Mouse (Mus musculus): Measurements from ENCODE around the gene Cga. TPM values are rescaled to one million over a fixed set of nuclear protein-coding genes. Genes with fewer than 3 reads are reported as not detected.
A peak's percentile ranks its signal among the peaks of the same experiment; 100 is the strongest.
"Not testable (repeated sequence)": the region's sequence is repeated elsewhere in the genome, so short reads cannot be mapped to it uniquely, and the experiment has no call there.

Cga gene
- polyA plus RNA-seq, 1 experiment from 2014 or later, result not detected

DNA sequence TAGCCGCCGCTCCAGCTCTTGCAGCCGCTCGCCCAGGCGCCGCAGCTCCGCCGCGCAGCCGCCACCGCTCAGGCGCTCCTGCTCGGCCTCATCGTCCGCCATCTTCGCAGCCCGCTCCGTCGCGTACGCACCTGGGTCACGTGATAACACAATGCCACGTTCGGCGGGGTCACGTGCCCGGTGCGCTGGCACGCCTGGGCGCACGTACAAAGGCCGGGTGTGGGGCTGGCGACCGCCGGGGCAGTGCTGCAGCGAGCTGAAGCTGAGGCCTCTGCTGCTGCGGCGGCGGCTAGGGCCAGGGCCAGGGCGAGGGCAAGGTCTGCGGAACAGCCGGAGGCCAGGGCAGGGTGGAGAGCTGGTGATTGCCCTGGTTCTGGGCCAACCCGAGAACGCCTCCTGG is 10.8 kb upstream of the Cga start, which contains the start of gene Zfp292:
Gene Zfp292 (minus strand): TSS at position 143 of the 400 bp plus-strand sequence.
- Histone ChIP-seq H3K79me2 (ENCODE audit: inconsistent target) (peaks cover 52% of the 10 kb centered on the region), H3K36me3 (ENCODE audit: inconsistent target) (no peaks in the 10 kb centered on the region), H3K4me3 (ENCODE audit: inconsistent target) (peak within 1 kb of the TSS; percentile 43), H3K27ac (peak within 1 kb of the TSS; percentile 60)
- under 1% methylated on average over 34 of the region's 44 CpGs for WGBS (ENCODE audit: missing documents)

- 47% methylated on average over 13 of the region's 16 CpGs for WGBS (ENCODE audit: missing documents)
- H3K4me3 ChIP-seq (ENCODE audit: inconsistent target), result peak overlapping the region; percentile 39
- H3K36me3 ChIP-seq (ENCODE audit: inconsistent target), result no peaks in the 10 kb centered on the region
- peaks cover 46% of the 10 kb centered on the region for H3K79me2 ChIP-seq (ENCODE audit: inconsistent target)
- peak overlapping the region; percentile 60 for H3K27ac ChIP-seq
Observed at GRCm38 (mm10) chr4:34883366-34884029, 10.1 kb upstream of the Cga start.

GRCm38 (mm10) chr4:34885631-34886351 is 7.8 kb upstream of the Cga start:
- 74% methylated on average over 8 of the region's 9 CpGs for WGBS (ENCODE audit: missing documents)
- peaks cover 23% of the 10 kb centered on the region for H3K79me2 ChIP-seq (ENCODE audit: inconsistent target)
- peak overlapping the region; percentile 18; the same call in 1 of the 2 replicates for H3K4me3 ChIP-seq (ENCODE audit: inconsistent target)
- H3K27ac ChIP-seq, result peak overlapping the region; percentile 28
- H3K36me3 ChIP-seq (ENCODE audit: inconsistent target), result no peaks in the 10 kb centered on the region

GRCm38 (mm10) chr4:34886490-34887111 is 7.0 kb upstream of the Cga start:
- peak overlapping the region; percentile 64 for H3K4me3 ChIP-seq (ENCODE audit: inconsistent target)
- no peaks in the 10 kb centered on the region for H3K36me3 ChIP-seq (ENCODE audit: inconsistent target)
- H3K27ac ChIP-seq, result peak overlapping the region; percentile 45
- H3K79me2 ChIP-seq (ENCODE audit: inconsistent target), result peaks cover 15% of the 10 kb centered on the region
- under 1% methylated on average over 39 of the region's 48 CpGs for WGBS (ENCODE audit: missing documents)

DNA sequence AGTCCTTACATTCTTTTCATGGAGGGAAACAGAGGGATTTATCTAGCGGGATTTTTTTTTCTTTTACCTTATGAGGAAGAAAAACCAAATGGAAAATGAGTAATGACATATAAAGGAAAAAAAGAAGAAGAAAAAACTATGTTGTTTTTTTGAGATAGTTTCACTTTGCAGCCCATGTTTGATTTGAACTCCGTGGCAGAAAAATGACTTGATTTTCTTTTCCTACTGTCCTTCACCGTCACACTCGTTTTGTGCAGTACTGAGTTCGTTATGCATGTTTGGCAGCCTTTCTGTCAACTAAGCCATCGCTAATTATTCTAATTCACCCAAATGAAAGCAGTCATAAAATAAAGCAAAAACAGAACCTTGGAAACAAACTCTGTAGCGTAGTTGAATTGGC is 6.3 kb upstream of the Cga start:
- peaks cover 8% of the 10 kb centered on the region; the same call in 1 of the 2 replicates for H3K79me2 ChIP-seq (ENCODE audit: inconsistent target)
- H3K27ac ChIP-seq, result peak overlapping the region; percentile 45
- peak overlapping the region; percentile 64 for H3K4me3 ChIP-seq (ENCODE audit: inconsistent target)
- 8% methylated on average over 7 of the region's 7 CpGs for WGBS (ENCODE audit: missing documents)
- H3K36me3 ChIP-seq (ENCODE audit: inconsistent target), result no peaks in the 10 kb centered on the region

DNA sequence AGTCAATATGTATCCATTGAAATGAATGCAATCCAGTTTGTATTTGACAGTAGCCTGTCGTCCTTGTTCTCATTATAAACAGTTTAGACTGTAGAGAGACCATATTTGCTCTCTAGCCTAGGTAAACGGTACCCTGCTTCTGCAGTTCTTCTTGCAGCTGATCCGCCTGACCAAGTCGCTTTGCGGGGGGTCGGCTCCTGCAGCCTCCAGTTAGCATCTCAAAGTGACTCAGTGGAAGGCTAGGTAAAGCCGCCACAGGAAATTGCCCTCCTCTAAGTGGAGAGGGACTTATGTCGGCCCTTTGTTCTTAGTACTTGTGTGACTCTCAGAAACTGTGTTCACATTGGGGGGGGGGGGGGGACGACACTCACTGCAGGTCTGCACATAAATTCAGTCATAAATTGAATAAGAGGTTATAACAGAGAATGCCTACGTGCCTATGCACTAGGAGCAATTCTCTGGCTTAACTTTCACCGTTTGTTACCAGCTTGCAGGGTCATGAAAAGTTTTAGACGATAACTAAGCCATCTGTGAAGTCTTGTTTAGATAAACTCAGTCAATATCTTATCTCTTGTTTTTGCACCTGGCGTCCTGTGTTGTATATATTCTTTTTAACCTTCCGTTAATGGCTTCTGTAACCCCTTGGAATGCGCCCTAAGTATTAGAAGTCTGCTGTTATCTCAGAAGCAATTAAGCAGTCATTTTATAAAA is 4.3 kb upstream of the Cga start:
- WGBS (ENCODE audit: missing documents), result 75% methylated on average over 15 of the region's 15 CpGs
- H3K79me2 ChIP-seq (ENCODE audit: inconsistent target), result no peaks in the 10 kb centered on the region
- no peak overlapping the region for H3K4me3 ChIP-seq (ENCODE audit: inconsistent target)
- H3K27ac ChIP-seq, result no peak overlapping the region
- H3K36me3 ChIP-seq (ENCODE audit: inconsistent target), result no peaks in the 10 kb centered on the region

DNA sequence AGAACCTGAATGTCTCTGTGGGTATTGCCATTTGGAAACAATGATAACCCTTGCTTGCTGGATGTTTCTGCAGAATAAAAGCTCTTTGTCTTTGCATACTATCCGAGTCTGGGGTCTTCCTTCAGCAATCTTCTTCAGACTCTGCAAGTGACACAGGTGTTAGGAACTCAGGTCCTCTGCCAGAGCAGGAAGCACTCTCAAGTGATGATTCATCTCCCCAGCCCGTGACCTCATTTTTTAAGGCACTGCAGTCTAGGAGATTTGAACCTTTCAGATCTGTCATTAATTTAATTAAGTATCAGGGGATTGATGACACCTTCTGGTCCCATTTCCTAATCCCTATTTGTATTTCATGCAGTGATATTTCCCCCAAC is 3.8 kb upstream of the Cga start:
- Histone ChIP-seq H3K4me3 (ENCODE audit: inconsistent target) (no peak overlapping the region), H3K79me2 (ENCODE audit: inconsistent target) (no peaks in the 10 kb centered on the region), H3K36me3 (ENCODE audit: inconsistent target) (no peaks in the 10 kb centered on the region), H3K27ac (no peak overlapping the region)
- WGBS (ENCODE audit: missing documents), result 88% methylated on average over 2 of the region's 2 CpGs

DNA sequence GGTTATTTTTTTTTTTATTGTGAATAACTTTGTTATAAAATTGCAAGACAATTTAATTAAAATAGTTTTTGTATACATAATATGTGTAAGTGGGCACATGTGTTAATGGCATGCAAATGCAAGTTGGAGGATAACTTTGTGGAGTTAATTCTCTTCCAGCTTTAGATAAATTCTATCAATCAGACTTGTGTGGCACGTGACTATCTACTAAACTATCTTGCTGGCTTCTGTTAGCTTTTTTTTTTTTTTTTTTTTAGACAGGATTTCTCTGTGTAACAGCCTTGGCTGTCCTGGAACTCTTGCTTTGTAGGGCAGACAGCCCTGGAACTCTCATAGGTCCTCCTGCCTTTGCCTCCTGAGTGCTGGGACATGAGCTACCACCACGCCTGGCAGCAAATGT is 4.9 kb downstream of the Cga start:
- WGBS (ENCODE audit: missing documents), result 95% methylated on average over 2 of the region's 2 CpGs
- H3K79me2 ChIP-seq (ENCODE audit: inconsistent target), result no peaks in the 10 kb centered on the region
- no peaks in the 10 kb centered on the region for H3K36me3 ChIP-seq (ENCODE audit: inconsistent target)
- H3K27ac ChIP-seq, result no peak overlapping the region
- no peak overlapping the region for H3K4me3 ChIP-seq (ENCODE audit: inconsistent target)

DNA sequence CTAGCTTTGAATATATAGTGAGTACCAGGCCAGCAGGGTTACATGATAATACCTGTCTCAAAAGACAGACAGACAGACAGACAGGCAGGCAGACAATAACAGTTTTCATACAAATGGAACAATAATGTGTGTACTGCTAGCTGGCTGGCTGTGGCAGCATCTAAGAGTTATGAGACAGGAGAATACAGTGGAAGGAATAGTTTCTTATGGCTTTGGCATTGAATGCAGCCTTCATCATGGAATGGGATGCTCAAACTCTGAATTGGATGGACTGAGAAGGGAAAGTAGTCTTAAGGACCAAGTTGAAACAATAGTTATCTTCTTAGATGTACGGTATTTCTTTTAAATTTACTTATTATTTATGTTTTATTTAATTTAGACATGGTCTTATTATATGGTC is 5.7 kb downstream of the Cga start:
- Histone ChIP-seq H3K4me3 (ENCODE audit: inconsistent target) (no peak overlapping the region), H3K79me2 (ENCODE audit: inconsistent target) (no peaks in the 10 kb centered on the region), H3K27ac (no peak overlapping the region), H3K36me3 (ENCODE audit: inconsistent target) (no peaks in the 10 kb centered on the region)
- WGBS (ENCODE audit: missing documents), result 90% methylated on average over 1 of the region's 1 CpGs

GRCm38 (mm10) chr4:34900155-34900554 is 6.6 kb downstream of the Cga start:
- Histone ChIP-seq H3K4me3 (ENCODE audit: inconsistent target) (no peak overlapping the region), H3K36me3 (ENCODE audit: inconsistent target) (no peaks in the 10 kb centered on the region), H3K27ac (no peak overlapping the region), H3K79me2 (ENCODE audit: inconsistent target) (no peaks in the 10 kb centered on the region)
- 77% methylated on average over 9 of the region's 9 CpGs for WGBS (ENCODE audit: missing documents)

GRCm38 (mm10) chr4:34901166-34901565 is 7.6 kb downstream of the Cga start:
- H3K27ac ChIP-seq, result no peak overlapping the region

GRCm38 (mm10) chr4:34901582-34901981 is 8.0 kb downstream of the Cga start:
- not testable (repeated sequence) for H3K79me2 ChIP-seq (ENCODE audit: inconsistent target); H3K4me3 ChIP-seq (ENCODE audit: inconsistent target); H3K36me3 ChIP-seq (ENCODE audit: inconsistent target); H3K27ac ChIP-seq
- WGBS (ENCODE audit: missing documents), result 89% methylated on average over 3 of the region's 3 CpGs

More at GRCm38 (mm10) chr4:34901166-34901565, 7.6 kb downstream of the Cga start:
- WGBS (ENCODE audit: missing documents), result 82% methylated on average over 4 of the region's 4 CpGs
- Histone ChIP-seq H3K36me3 (ENCODE audit: inconsistent target) (no peaks in the 10 kb centered on the region), H3K79me2 (ENCODE audit: inconsistent target) (no peaks in the 10 kb centered on the region), H3K4me3 (ENCODE audit: inconsistent target) (no peak overlapping the region)

DNA sequence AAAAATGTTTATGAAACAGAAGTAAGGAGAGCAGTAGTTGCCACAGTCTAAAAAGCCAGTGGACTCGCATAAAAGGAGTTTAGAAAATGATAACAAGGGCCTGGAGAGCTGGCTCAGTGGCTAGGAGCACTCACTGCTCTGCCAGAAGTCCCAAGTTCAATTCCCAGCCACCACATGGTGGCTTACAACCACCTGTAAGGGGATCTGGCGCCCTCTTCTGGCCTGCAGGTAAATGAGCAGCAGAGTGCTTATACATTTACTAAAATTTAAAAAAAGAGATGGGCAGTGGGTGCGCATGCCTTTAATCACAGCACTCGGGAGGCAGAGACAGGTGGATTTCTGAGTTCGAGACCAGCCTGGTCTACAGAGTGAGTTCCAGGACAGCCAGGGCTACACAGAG is 11.8 kb downstream of the Cga start:
- Histone ChIP-seq H3K4me3 (ENCODE audit: inconsistent target) (no peak overlapping the region), H3K79me2 (ENCODE audit: inconsistent target) (no peaks in the 10 kb centered on the region), H3K27ac (no peak overlapping the region), H3K36me3 (ENCODE audit: inconsistent target) (no peaks in the 10 kb centered on the region)
- 84% methylated on average over 5 of the region's 5 CpGs for WGBS (ENCODE audit: missing documents)

DNA sequence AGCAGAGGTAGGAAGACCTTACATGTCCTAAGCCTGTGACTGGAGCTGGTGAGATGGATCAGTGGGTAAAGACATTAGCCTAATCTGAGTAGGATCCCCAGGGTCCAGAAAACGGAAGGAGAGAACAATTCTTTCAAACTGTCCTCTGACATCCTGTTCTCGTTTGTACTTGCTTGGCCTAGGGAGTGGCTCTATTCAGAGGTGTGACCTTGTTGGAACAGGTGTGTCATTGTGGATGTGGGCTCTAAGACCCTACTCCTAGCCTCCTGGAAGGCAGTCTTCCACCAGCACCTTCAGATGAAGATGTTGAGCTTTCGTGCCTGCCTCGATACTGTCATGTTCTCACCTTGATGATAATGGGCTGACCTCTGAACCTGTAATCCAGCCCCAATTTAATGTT is 12.6 kb downstream of the Cga start:
- no peak overlapping the region for H3K4me3 ChIP-seq (ENCODE audit: inconsistent target)
- H3K36me3 ChIP-seq (ENCODE audit: inconsistent target), result no peaks in the 10 kb centered on the region
- H3K79me2 ChIP-seq (ENCODE audit: inconsistent target), result no peaks in the 10 kb centered on the region
- 80% methylated on average over 4 of the region's 4 CpGs for WGBS (ENCODE audit: missing documents)
- H3K27ac ChIP-seq, result no peak overlapping the region
